Mouse (Mus musculus) MEL (cell line): Measurements from ENCODE around the gene Cdr2l. TPM values are rescaled to one million over a fixed set of nuclear protein-coding genes. Genes with fewer than 3 reads are reported as not detected.

Experiments used
- DNase-seq: peaks from one replicate; pipeline ENCODE4 v3.0.0; 2011; ENCODE audit warnings: low read depth, low spot score
- H3K27ac ChIP-seq: 2 replicates; pipeline ENCODE4 v1.5.1; 2012; ENCODE audit warnings: low read depth, mild to moderate bottlenecking, control low read depth, low read length, moderate library complexity; ENCODE audit not compliant: control insufficient read depth
- H3K27me3 ChIP-seq, 2 experiments: fragments of 150-350 bp in 1 of 2; sonication (generic) in 1 of 2; 2 replicates each; pipeline ENCODE4 v1.6.1; 2012; ENCODE audit warnings: low read length in 2 of 2, mild to moderate bottlenecking in 2 of 2, improper control_type of control experiment in 1 of 2, moderate library complexity in 1 of 2; ENCODE audit not compliant: insufficient read depth in 2 of 2, control insufficient read depth in 1 of 2
- H3K36me3 ChIP-seq, 2 experiments: 2 replicates each; pipeline ENCODE4 v1.6.1; 2012 to 2014; ENCODE audit warnings: low read length in 2 of 2, improper control_type of control experiment in 1 of 2, inconsistent platforms in 1 of 2, mild to moderate bottlenecking in 1 of 2; ENCODE audit not compliant: insufficient read depth in 2 of 2, control insufficient read depth in 1 of 2
- H3K4me1 ChIP-seq, 2 experiments: fragments of 150-350 bp in 1 of 2; sonication (generic) in 1 of 2; 2 replicates each; pipeline ENCODE4 v1.6.1; 2012; ENCODE audit warnings: low read length in 2 of 2, improper control_type of control experiment in 1 of 2, mild to moderate bottlenecking in 1 of 2; ENCODE audit not compliant: insufficient read depth in 2 of 2, control insufficient read depth in 1 of 2
- H3K4me3 ChIP-seq, 2 experiments: fragments of 150-350 bp in 1 of 2; sonication (generic) in 1 of 2; 2 replicates each; pipeline ENCODE4 v1.5.1; 2012; ENCODE audit warnings: low read depth in 2 of 2, low read length in 2 of 2, mild to moderate bottlenecking in 2 of 2, moderate library complexity in 2 of 2, control low read depth in 1 of 2, improper control_type of control experiment in 1 of 2; ENCODE audit not compliant: control insufficient read depth in 1 of 2, insufficient read depth in 1 of 2
- H3K79me2 ChIP-seq: 2 replicates; pipeline ENCODE4 v1.6.1; 2012; ENCODE audit warnings: mild to moderate bottlenecking, low read length, moderate library complexity; ENCODE audit not compliant: control insufficient read depth, poor library complexity, insufficient read depth
- H3K9ac ChIP-seq: 2 replicates; pipeline ENCODE4 v1.6.1; 2012; ENCODE audit warnings: low read depth, mild to moderate bottlenecking, control low read depth, low read length, moderate library complexity; ENCODE audit not compliant: control insufficient read depth, poor library complexity, severe bottlenecking
- H3K9me3 ChIP-seq: fragments of 150-350 bp; sonication (generic); replicated peaks from 2 replicates; pipeline ENCODE4 v1.6.1; 2012; ENCODE audit warnings: mild to moderate bottlenecking, low read length, improper control_type of control experiment, moderate library complexity; ENCODE audit not compliant: insufficient read depth
- CHD1 ChIP-seq: IDR thresholded peaks from 2 replicates; pipeline ENCODE4 v1.6.1; 2012; ENCODE audit warnings: low read depth, mild to moderate bottlenecking, inconsistent platforms, low read length, improper control_type of control experiment
- CTCF ChIP-seq, 3 experiments: IDR thresholded peaks in 2 of 3; conservative IDR thresholded peaks in 1 of 3; 2 replicates each; pipeline ENCODE4 v1.5.1; 2011 to 2012; ENCODE audit warnings: low read length in 3 of 3, low read depth in 2 of 3, mild to moderate bottlenecking in 2 of 3, improper control_type of control experiment in 1 of 3, inconsistent platforms in 1 of 3, mixed read lengths in 1 of 3, moderate library complexity in 1 of 3; ENCODE audit not compliant: control insufficient read depth in 1 of 3, insufficient read depth in 1 of 3, poor library complexity in 1 of 3, severe bottlenecking in 1 of 3
- E2F4 ChIP-seq: IDR thresholded peaks from 2 replicates; pipeline ENCODE4 v1.6.1; 2011; ENCODE audit warnings: low read depth, low read length, improper control_type of control experiment, borderline replicate concordance
- EP300 ChIP-seq, 2 experiments: IDR thresholded peaks; 2 replicates each; pipeline ENCODE4 v1.6.1; 2011; ENCODE audit warnings: improper control_type of control experiment in 2 of 2, low read length in 2 of 2, low read depth in 1 of 2, mild to moderate bottlenecking in 1 of 2
- GABPA ChIP-seq: IDR thresholded peaks from 2 replicates; pipeline ENCODE4 v1.6.1; 2012; ENCODE audit warnings: low read depth, mild to moderate bottlenecking, inconsistent platforms, low read length, improper control_type of control experiment, moderate library complexity
- JUND ChIP-seq: IDR thresholded peaks from 2 replicates; pipeline ENCODE4 v1.6.1; 2011; ENCODE audit warnings: low read depth, mild to moderate bottlenecking, improper control_type of control experiment, low read length
- MEF2A ChIP-seq: IDR thresholded peaks from 2 replicates; pipeline ENCODE4 v1.6.1; 2014; ENCODE audit warnings: low read depth, mild to moderate bottlenecking, inconsistent platforms, low read length, improper control_type of control experiment; ENCODE audit not compliant: poor library complexity, insufficient replicate concordance, severe bottlenecking; ENCODE audit errors: extremely low read depth
- MYB ChIP-seq: IDR thresholded peaks from 2 replicates; pipeline ENCODE4 v1.6.1; 2011; ENCODE audit warnings: mild to moderate bottlenecking, low read depth, low read length, improper control_type of control experiment
- NRF1 ChIP-seq: IDR thresholded peaks from 2 replicates; pipeline ENCODE4 v1.6.1; 2014; ENCODE audit warnings: low read depth, mild to moderate bottlenecking, inconsistent platforms, low read length, improper control_type of control experiment, moderate library complexity; ENCODE audit not compliant: poor library complexity, insufficient read depth, severe bottlenecking
- POLR2AphosphoS5 ChIP-seq: IDR thresholded peaks from 2 replicates; pipeline ENCODE4 v1.6.1; 2012; ENCODE audit warnings: low read depth, borderline replicate concordance, mild to moderate bottlenecking, inconsistent platforms, low read length, moderate library complexity, mixed read lengths
- TAL1 ChIP-seq: IDR thresholded peaks from 2 replicates; pipeline ENCODE4 v1.6.1; 2012; ENCODE audit warnings: mild to moderate bottlenecking, inconsistent platforms, low read length, moderate library complexity, mixed read lengths
- USF2 ChIP-seq, 2 experiments: IDR thresholded peaks; 2 replicates each; pipeline ENCODE4 v1.6.1; 2011 to 2012; ENCODE audit warnings: improper control_type of control experiment in 2 of 2, low read length in 2 of 2, borderline replicate concordance in 1 of 2, inconsistent platforms in 1 of 2, low read depth in 1 of 2, mild to moderate bottlenecking in 1 of 2; ENCODE audit not compliant: insufficient read depth in 1 of 2
- ZC3H11A ChIP-seq: IDR thresholded peaks from 2 replicates; pipeline ENCODE4 v1.6.1; 2012; ENCODE audit warnings: low read depth, mild to moderate bottlenecking, inconsistent platforms, low read length, improper control_type of control experiment
- ZKSCAN1 ChIP-seq: IDR thresholded peaks from 2 replicates; pipeline ENCODE4 v1.6.1; 2012; ENCODE audit warnings: low read depth, mild to moderate bottlenecking, inconsistent platforms, low read length, improper control_type of control experiment, moderate library complexity
- ZMIZ1 ChIP-seq: IDR thresholded peaks from 2 replicates; pipeline ENCODE4 v1.6.1; 2012; ENCODE audit warnings: low read depth, mild to moderate bottlenecking, inconsistent platforms, low read length, improper control_type of control experiment, moderate library complexity
- ZNF384 ChIP-seq: IDR thresholded peaks from 2 replicates; pipeline ENCODE4 v1.6.1; 2012; ENCODE audit warnings: low read depth, mild to moderate bottlenecking, inconsistent platforms, low read length, improper control_type of control experiment
- polyA plus RNA-seq, 2 experiments: library from polyadenylated mRNA; stranded (reverse) in 1 of 2; unstranded in 1 of 2; fragments of >175 nt in 1 of 2; fragments of >200 nt in 1 of 2; gene quantifications; 2 replicates each; pipeline versions ENCODE4 v1.2.1 to v1.2.4; 2012; ENCODE audit warnings: low replicate concordance in 2 of 2, low read depth in 1 of 2; ENCODE audit not compliant: insufficient read length in 2 of 2, insufficient read depth in 1 of 2, missing spikeins in 1 of 2
- total RNA-seq: library from RNA; depleted of rRNA; stranded (reverse); fragments of 300-350 nt; gene quantifications from 2 replicates; pipeline ENCODE4 v1.2.3, GENCODE M21; 2012

Cdr2l gene
- total and polyA plus RNA-seq, 3 experiments, result 5.2 to 8.2 TPM; not detected in 1

GRCm38 (mm10) chr11:115381743-115382539 lies at the start of gene Cdr2l (continued):
- no peak for TF ChIP-seq ZC3H11A

DNA sequence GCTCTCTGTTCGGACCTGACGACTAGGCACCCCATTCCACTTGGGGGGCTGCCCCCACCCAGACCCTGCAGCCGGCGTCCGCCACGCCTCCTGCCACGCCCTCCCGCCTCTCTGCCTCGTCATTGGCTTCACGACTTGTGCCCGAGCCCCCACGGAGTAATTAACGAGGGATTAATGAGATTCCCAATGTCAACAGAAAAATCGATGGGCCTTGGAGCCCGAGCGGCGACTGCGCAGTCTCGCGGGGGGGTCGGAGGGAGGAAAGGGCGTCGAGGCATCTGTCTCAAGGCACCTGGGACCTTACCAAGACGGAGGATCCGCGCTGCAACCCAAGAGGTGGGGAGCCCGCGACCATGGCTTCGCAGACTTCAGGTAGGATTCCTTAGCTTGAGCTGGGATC lies 47.2 kb upstream of the Cdr2l start, which contains the start of gene Otop3:
Gene Otop3, plus strand, starts transcription at position 201 of the 400 bp plus-strand sequence.
- Histone ChIP-seq H3K79me2 (no peaks in the 10 kb centered on the region), H3K4me3 (no peak within 1 kb of the TSS), H3K4me1 (0 out of 4 replicates have a peak, but pooled peaks cover 0 to 4% of the 10 kb centered on the region in 2 experiments), H3K27ac (no peak within 1 kb of the TSS)
- TF ChIP-seq POLR2AphosphoS5, result no peak
- TF ChIP-seq GABPA, result no peak
- no peak for TF ChIP-seq NRF1
- TF ChIP-seq TAL1, result no peak
- TF ChIP-seq ZC3H11A, result no peak
- no peak for TF ChIP-seq E2F4
- no peak for TF ChIP-seq CHD1
- no peak for TF ChIP-seq CTCF (IDR thresholded peaks at IDR 0.05 in 2 of 3, conservative IDR thresholded peaks at IDR 0.05 in 1 of 3; ENCODE audit: control insufficient read depth in 1 of 3, insufficient read depth in 1 of 3, low read depth in 2 of 3, low read length in 3 of 3, poor library complexity in 1 of 3, severe bottlenecking in 1 of 3)
- TF ChIP-seq ZKSCAN1, result no peak
- no peak for TF ChIP-seq MEF2A
- no peak for TF ChIP-seq EP300 (IDR thresholded peaks at IDR 0.05; ENCODE audit: low read depth in 1 of 2, low read length in 2 of 2)
- TF ChIP-seq, all 39 proteins: peak for 0
- Histone ChIP-seq H3K9ac (no peak within 1 kb of the TSS), H3K27me3 (peaks cover 6 to 7% of the 10 kb centered on the region in 2 experiments), H3K36me3 (no peaks in the 10 kb centered on the region), H3K9me3 (no peaks in the 10 kb centered on the region)
- DNase-seq, result no peak

- Histone ChIP-seq H3K4me3 (no peak overlapping the region), H3K36me3 (no peaks in the 10 kb centered on the region), H3K27me3 (peaks cover 6% of the 10 kb centered on the region in 2 experiments), H3K4me1 (0 out of 4 replicates have a peak, but pooled peaks cover 0 to 4% of the 10 kb centered on the region in 2 experiments), H3K9me3 (no peaks in the 10 kb centered on the region), H3K27ac (no peak overlapping the region), H3K79me2 (no peaks in the 10 kb centered on the region), H3K9ac (no peak overlapping the region)
- DNase-seq, result no peak
- no peak for TF ChIP-seq JUND
- no peak for TF ChIP-seq MYB
- TF ChIP-seq EP300 (IDR thresholded peaks at IDR 0.05; ENCODE audit: low read depth in 1 of 2, low read length in 2 of 2), result no peak
- TF ChIP-seq ZMIZ1, result no peak
- TF ChIP-seq USF2 (IDR thresholded peaks at IDR 0.05; ENCODE audit: borderline replicate concordance in 1 of 2, insufficient read depth in 1 of 2, low read depth in 1 of 2, low read length in 2 of 2), result no peak
- TF ChIP-seq ZNF384, result no peak
- TF ChIP-seq POLR2AphosphoS5, result no peak
These were observed 46.5 kb upstream of the Cdr2l start for GRCm38 (mm10) chr11:115335223-115335622.
